Comparison of ENCODE assay signal across 17 mouse cellular contexts in the genomic region with DNA sequence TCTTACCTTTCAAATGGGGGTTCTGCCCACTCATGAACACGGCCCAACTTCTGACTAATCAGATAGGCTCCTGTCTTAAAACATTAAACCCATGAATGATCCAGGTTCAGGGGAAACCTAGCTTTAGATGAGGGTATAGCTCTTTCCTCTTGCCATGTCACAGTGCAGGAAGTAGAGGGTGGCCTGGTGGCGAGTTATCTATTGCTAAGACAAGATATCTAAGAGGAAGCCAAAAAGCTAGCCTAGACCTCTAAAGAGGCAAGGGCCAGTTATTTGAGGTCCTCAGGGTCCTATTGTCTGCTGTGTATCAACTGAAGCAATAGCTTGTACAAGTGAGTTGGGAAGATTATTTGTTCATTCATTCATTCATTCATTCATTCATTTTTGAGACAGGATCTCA.
"Had no signal": no experiment of that assay in that cellular context is flagged by ENCODE, and none has a peak within 500 bp of the region (broad histone marks: within the 10 kb centered on the region; RNA-seq: fewer than 3 reads in every experiment).

No protein-coding gene starts in this region.

- H3K27me3 ChIP-seq: midbrain, embryonic 13.5 days; midbrain, embryonic 15.5 days; neural tube, embryonic 13.5 days; neural tube, embryonic 15.5 days had no signal

- H3K4me2 ChIP-seq: lung, embryonic 14.5 days; midbrain, embryonic 13.5 days; midbrain, embryonic 15.5 days; neural tube, embryonic 13.5 days; neural tube, embryonic 15.5 days had no signal

- H3K9ac ChIP-seq: lung, embryonic 14.5 days; midbrain, embryonic 13.5 days; midbrain, embryonic 15.5 days; neural tube, embryonic 13.5 days; neural tube, embryonic 15.5 days had no signal

- H3K36me3 ChIP-seq: midbrain, embryonic 10.5 days; midbrain, embryonic 13.5 days; midbrain, embryonic 15.5 days; neural tube, embryonic 13.5 days; neural tube, embryonic 15.5 days had no signal

- H3K4me1 ChIP-seq: midbrain, embryonic 15.5 days had no signal

- ATAC-seq: midbrain, embryonic 13.5 days; midbrain, embryonic 15.5 days had no signal

- H3K4me3 ChIP-seq: midbrain, embryonic 10.5 days; midbrain, embryonic 13.5 days; midbrain, embryonic 15.5 days; myocyte; neural tube, embryonic 13.5 days; neural tube, embryonic 15.5 days had no signal

- H3K27ac ChIP-seq: midbrain, embryonic 10.5 days; midbrain, embryonic 13.5 days; midbrain, embryonic 15.5 days; neural tube, embryonic 13.5 days; neural tube, embryonic 15.5 days had no signal

- DNase-seq: lung, adult 18-20 months; lung, embryonic 14.5 days; lung, postnatal 10 days; lung, postnatal 4 days; retina, postnatal 1 day; right cerebral cortex, adult 18-20 months; right cerebral cortex, postnatal 25 days; right cerebral cortex, postnatal 4 days; spleen, adult 18-20 months; thymus, adult 2 months; thymus, postnatal 36 days had no signal

- H3K9me3 ChIP-seq: midbrain, embryonic 10.5 days; midbrain, embryonic 13.5 days; midbrain, embryonic 15.5 days; neural tube, embryonic 13.5 days; neural tube, embryonic 15.5 days had no signal
